Mouse (Mus musculus): ENCODE data around the gene Atxn1. TPM values are rescaled to one million over a fixed set of nuclear protein-coding genes. Genes with fewer than 3 reads are reported as not detected.

Atxn1 gene
- total and polyA plus RNA-seq, 3 experiments, result 0.39 to 1.1 TPM; not detected in 1

GRCm38 (mm10) chr13:45684891-45685311, 279.9 kb downstream of the Atxn1 start:
- H3K4me3 ChIP-seq (ENCODE audit: control insufficient read depth in 1 of 2, insufficient read depth in 1 of 2, low read depth in 2 of 2, low read length in 2 of 2), result no peak overlapping the region
- no peak for DNase-seq (ENCODE audit: low read depth, low spot score)
- H3K27me3 ChIP-seq (ENCODE audit: control insufficient read depth in 1 of 2, insufficient read depth in 2 of 2, low read length in 2 of 2), result no peaks in the 10 kb centered on the region
- TF ChIP-seq USF1 (IDR thresholded peaks at IDR 0.05; ENCODE audit: low read depth, low read length), result no peak
- TF ChIP-seq ZNF384 (IDR thresholded peaks at IDR 0.05; ENCODE audit: low read depth, low read length), result peak; percentile 60
- no peaks in the 10 kb centered on the region for H3K9me3 ChIP-seq (replicated peaks; ENCODE audit: insufficient read depth, low read length)
- H3K9ac ChIP-seq (ENCODE audit: control insufficient read depth, low read depth, low read length, poor library complexity, severe bottlenecking), result no peak overlapping the region
- H3K4me1 ChIP-seq (ENCODE audit: control insufficient read depth in 1 of 2, insufficient read depth in 2 of 2, low read length in 2 of 2), result peaks cover 0 to 4% of the 10 kb centered on the region in 2 experiments; a peak in 1 of 4 replicates
- H3K27ac ChIP-seq (ENCODE audit: control insufficient read depth, low read depth, low read length), result no peak overlapping the region
- no peaks in the 10 kb centered on the region for H3K36me3 ChIP-seq (ENCODE audit: control insufficient read depth in 1 of 2, insufficient read depth in 2 of 2, low read length in 2 of 2)
- H3K79me2 ChIP-seq (ENCODE audit: control insufficient read depth, insufficient read depth, low read length, poor library complexity), result no peaks in the 10 kb centered on the region

GRCm38 (mm10) chr13:45683991-45684390, 280.8 kb downstream of the Atxn1 start:
- Histone ChIP-seq H3K9ac (ENCODE audit: control insufficient read depth, low read depth, low read length, poor library complexity, severe bottlenecking) (no peak overlapping the region), H3K9me3 (replicated peaks; ENCODE audit: insufficient read depth, low read length) (no peaks in the 10 kb centered on the region), H3K79me2 (ENCODE audit: control insufficient read depth, insufficient read depth, low read length, poor library complexity) (no peaks in the 10 kb centered on the region), H3K27ac (ENCODE audit: control insufficient read depth, low read depth, low read length) (no peak overlapping the region), H3K4me1 (ENCODE audit: control insufficient read depth in 1 of 2, insufficient read depth in 2 of 2, low read length in 2 of 2) (peaks cover 0 to 4% of the 10 kb centered on the region in 2 experiments; a peak in 1 of 4 replicates), H3K36me3 (ENCODE audit: control insufficient read depth in 1 of 2, insufficient read depth in 2 of 2, low read length in 2 of 2) (no peaks in the 10 kb centered on the region), H3K4me3 (ENCODE audit: control insufficient read depth in 1 of 2, insufficient read depth in 1 of 2, low read depth in 2 of 2, low read length in 2 of 2) (no peak overlapping the region), H3K27me3 (ENCODE audit: control insufficient read depth in 1 of 2, insufficient read depth in 2 of 2, low read length in 2 of 2) (no peaks in the 10 kb centered on the region)
- peak; percentile 46 for DNase-seq (ENCODE audit: low read depth, low spot score)
- TF ChIP-seq CTCF (IDR thresholded peaks at IDR 0.05 in 2 of 3, conservative IDR thresholded peaks at IDR 0.05 in 1 of 3; ENCODE audit: control insufficient read depth in 1 of 3, insufficient read depth in 1 of 3, low read depth in 2 of 3, low read length in 3 of 3, poor library complexity in 1 of 3, severe bottlenecking in 1 of 3) (peak; percentile 34 to 72 (median 48); a peak in 5 of 6 replicates), NRF1 (IDR thresholded peaks at IDR 0.05; ENCODE audit: insufficient read depth, low read depth, low read length, poor library complexity, severe bottlenecking) (no peak), ELF1 (IDR thresholded peaks at IDR 0.05; ENCODE audit: low read depth, low read length) (no peak), KAT2A (conservative IDR thresholded peaks at IDR 0.05; ENCODE audit: low read depth, low read length) (no peak), MYB (IDR thresholded peaks at IDR 0.05; ENCODE audit: low read depth, low read length) (no peak), SMC3 (IDR thresholded peaks at IDR 0.05; ENCODE audit: low read depth, low read length) (peak; percentile 71), MAFK (IDR thresholded peaks at IDR 0.05; ENCODE audit: borderline replicate concordance, low read depth, low read length) (no peak), E2F4 (IDR thresholded peaks at IDR 0.05; ENCODE audit: borderline replicate concordance, low read depth, low read length) (no peak), RAD21 (IDR thresholded peaks at IDR 0.05; ENCODE audit: low read depth, low read length) (peak; percentile 66), POLR2A (IDR thresholded peaks at IDR 0.05; ENCODE audit: control insufficient read depth in 1 of 2, insufficient read depth in 1 of 2, low read depth in 1 of 2, low read length in 2 of 2, poor library complexity in 1 of 2) (no peak), MYC (IDR thresholded peaks at IDR 0.05; ENCODE audit: low read depth, low read length) (peak; percentile 55; the same call in 1 of the 2 replicates), ETS1 (IDR thresholded peaks at IDR 0.05; ENCODE audit: low read depth, low read length) (no peak), POLR2AphosphoS2 (IDR thresholded peaks at IDR 0.05; ENCODE audit: low read length) (no peak), MAZ (IDR thresholded peaks at IDR 0.05; ENCODE audit: low read depth, low read length) (no peak), ZNF384 (IDR thresholded peaks at IDR 0.05; ENCODE audit: low read depth, low read length) (no peak), BHLHE40 (IDR thresholded peaks at IDR 0.05; ENCODE audit: borderline replicate concordance, low read depth, low read length) (no peak), CHD2 (IDR thresholded peaks at IDR 0.05; ENCODE audit: low read length) (no peak), EP300 (IDR thresholded peaks at IDR 0.05; ENCODE audit: low read depth in 1 of 2, low read length in 2 of 2) (no peak), MXI1 (IDR thresholded peaks at IDR 0.05; ENCODE audit: low read depth, low read length) (no peak)
